Mouse (Mus musculus): Measurements from ENCODE around the gene Gpr34.

Gpr34 gene

GRCm38 (mm10) chrX:13631599-13632283 is at the start of gene Gpr34:
Gene Gpr34, plus strand, starts transcription at chrX:13632089.
- no peak for DNase-seq

- DNase-seq = no peak
Observed at GRCm38 (mm10) chrX:13599373-13599772, 32.5 kb upstream of the Gpr34 start.

GRCm38 (mm10) chrX:13599966-13600365 is 31.9 kb upstream of the Gpr34 start:
- no peak for DNase-seq

- no peak for DNase-seq
Observed at GRCm38 (mm10) chrX:13606741-13607140, 25.1 kb upstream of the Gpr34 start.

GRCm38 (mm10) chrX:13607752-13608151 is 24.1 kb upstream of the Gpr34 start:
- DNase-seq = no peak

GRCm38 (mm10) chrX:13611114-13611513 is 20.8 kb upstream of the Gpr34 start:
- no peak for DNase-seq

GRCm38 (mm10) chrX:13612115-13612514 is 19.8 kb upstream of the Gpr34 start:
- DNase-seq = no peak

- DNase-seq = no peak
Observed at GRCm38 (mm10) chrX:13616726-13617125, 15.2 kb upstream of the Gpr34 start.

- no peak for DNase-seq
Observed at GRCm38 (mm10) chrX:13617294-13617693, 14.6 kb upstream of the Gpr34 start.

GRCm38 (mm10) chrX:13618476-13618875 is 13.4 kb upstream of the Gpr34 start:
- no peak for DNase-seq

GRCm38 (mm10) chrX:13621473-13621872 is 10.4 kb upstream of the Gpr34 start:
- no peak for DNase-seq

GRCm38 (mm10) chrX:13622654-13623053 is 9.2 kb upstream of the Gpr34 start:
- no peak for DNase-seq

- no peak for DNase-seq
Observed at GRCm38 (mm10) chrX:13636398-13636797, 4.5 kb downstream of the Gpr34 start.

- no peak for DNase-seq
Observed at GRCm38 (mm10) chrX:13638894-13639293, 7.0 kb downstream of the Gpr34 start.

GRCm38 (mm10) chrX:13651889-13652288 is 20.0 kb downstream of the Gpr34 start:
- no peak for DNase-seq

- no peak for DNase-seq
Observed at GRCm38 (mm10) chrX:13652291-13652690, 20.4 kb downstream of the Gpr34 start.

- DNase-seq = no peak
Observed at GRCm38 (mm10) chrX:13655005-13655421, 23.1 kb downstream of the Gpr34 start.

- no peak for DNase-seq
Observed at GRCm38 (mm10) chrX:13655906-13656305, 24.0 kb downstream of the Gpr34 start.

GRCm38 (mm10) chrX:13656721-13657120 is 24.8 kb downstream of the Gpr34 start:
- peak; percentile 50 for DNase-seq

GRCm38 (mm10) chrX:13658616-13659140 is 26.8 kb downstream of the Gpr34 start:
- DNase-seq = no peak

- no peak for DNase-seq
Observed at GRCm38 (mm10) chrX:13659201-13659890, 27.5 kb downstream of the Gpr34 start.

GRCm38 (mm10) chrX:13661063-13661462 is 29.2 kb downstream of the Gpr34 start, which contains the start of gene Gpr82:
Gene Gpr82, plus strand, starts transcription at chrX:13661363.
- no peak for DNase-seq

GRCm38 (mm10) chrX:13668867-13669266 is 37.0 kb downstream of the Gpr34 start:
- DNase-seq = no peak

GRCm38 (mm10) chrX:13670342-13670741 is 38.5 kb downstream of the Gpr34 start:
- DNase-seq = no peak
